Mouse (Mus musculus) spleen, adult 2 months (tissue): Measurements from ENCODE around the gene Dennd4b.

Experiments
- CTCF ChIP-seq: fragments of 200-500 bp; IDR thresholded peaks from 2 replicates; pipeline ENCODE4 v1.5.1; 2011; ENCODE audit warnings: mild to moderate bottlenecking, inconsistent platforms; ENCODE audit not compliant: insufficient read depth, insufficient read length, insufficient replicate concordance; ENCODE audit errors: extremely low read depth
- POLR2A ChIP-seq: fragments of 200-500 bp; IDR thresholded peaks from 2 replicates; pipeline ENCODE4 v1.6.1; 2011; ENCODE audit warnings: low read depth, low read length, inconsistent platforms

- no peak for TF ChIP-seq POLR2A
- TF ChIP-seq CTCF: no peak
Measured at GRCm38 (mm10) chr3:90313367-90313766, 48.4 kb downstream of the Dennd4b start.
